In the genomic region with DNA sequence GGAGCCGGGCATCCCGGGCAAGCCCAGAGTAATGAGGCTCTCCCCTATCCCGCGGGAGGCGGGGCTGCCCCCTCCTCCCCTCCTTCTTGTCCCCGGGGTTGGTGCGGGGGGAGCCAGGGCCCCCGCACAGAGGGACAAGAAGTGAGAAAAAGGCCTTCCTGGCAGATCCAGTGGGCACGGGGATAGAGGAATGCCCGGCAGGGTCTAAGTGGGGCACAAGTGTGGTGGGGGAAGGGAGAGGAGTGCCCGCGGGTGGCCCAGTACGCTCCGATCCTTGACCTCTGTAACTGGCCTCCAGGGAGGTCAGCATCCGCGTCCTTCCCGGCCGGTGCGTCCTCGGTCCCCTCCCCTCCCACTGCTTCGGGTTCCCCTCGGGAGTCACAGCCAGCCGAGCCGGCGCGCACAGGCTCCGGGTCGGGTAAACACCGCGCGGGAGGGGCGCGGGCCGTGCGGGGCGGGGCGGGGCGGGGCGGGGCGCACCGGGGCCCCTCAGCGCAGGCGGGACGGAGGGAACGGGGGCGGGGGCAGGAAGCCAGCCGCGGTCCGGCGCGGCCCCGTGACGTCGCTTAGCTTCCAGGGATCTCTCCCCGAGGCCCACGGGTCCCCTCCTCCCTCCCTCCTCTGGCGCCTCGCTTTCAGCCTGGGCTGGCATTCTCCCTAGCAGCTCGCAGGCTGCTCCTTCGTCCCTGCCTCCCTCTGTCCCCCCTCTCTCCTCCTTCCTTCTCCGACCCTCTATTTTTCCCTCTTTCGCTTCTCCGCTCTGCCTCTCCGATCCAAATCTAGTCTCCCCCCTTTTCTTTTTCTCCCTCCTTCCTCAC, we compare ENCODE assay signal across 8 mouse cellular contexts. TPM values are rescaled to one million over a fixed set of nuclear protein-coding genes. Genes with fewer than 3 reads are reported as not detected.
DNase-seq lines count a peak whose midpoint lies in the region; ATAC-seq and TF ChIP-seq lines count a peak whose summit lies in the region.

A gene (plus strand): TSS at position 562 of the 818 bp plus-strand sequence.

- 6% methylated on average over 27 of the region's 64 CpGs for WGBS in forebrain, postnatal 0 days
- WGBS in large intestine, adult 2 months = 2% methylated on average over 63 of the region's 64 CpGs
- WGBS in liver, embryonic 15.5 days (ENCODE audit: insufficient replicate concordance) = under 1% methylated on average over 61 of the region's 64 CpGs
- WGBS in neural tube, embryonic 11.5 days = 1% methylated on average over 27 of the region's 64 CpGs

- peak within 1 kb of the TSS; percentile 91 for H3K4me3 ChIP-seq in ES-Bruce4 (ENCODE audit: low read depth, low read length)
- peak within 1 kb of the TSS; percentile 82 for H3K4me3 ChIP-seq in forebrain, postnatal 0 days (ENCODE audit: low read depth, low read length)
- peak within 1 kb of the TSS; percentile 58 for H3K4me3 ChIP-seq in liver, embryonic 15.5 days (replicated peaks)
- H3K4me3 ChIP-seq in neural tube, embryonic 11.5 days (ENCODE audit: low read depth, low read length) = peak within 1 kb of the TSS; percentile 92

- peak; percentile 41; the same call in 1 of the 2 replicates for TF ChIP-seq EP300 in ES-Bruce4 (IDR thresholded peaks at IDR 0.05; ENCODE audit: insufficient read depth, low read depth, low read length)

- H3K9me3 ChIP-seq in ES-Bruce4 (replicated peaks; ENCODE audit: control insufficient read depth, insufficient read depth, low read length, poor library complexity, severe bottlenecking) = no peaks in the 10 kb centered on the region
- no peaks in the 10 kb centered on the region for H3K9me3 ChIP-seq in forebrain, postnatal 0 days (ENCODE audit: low read length)
- H3K9me3 ChIP-seq in liver, embryonic 15.5 days (replicated peaks) = no peaks in the 10 kb centered on the region
- H3K9me3 ChIP-seq in neural tube, embryonic 11.5 days (ENCODE audit: control insufficient read depth, low read length) = no peaks in the 10 kb centered on the region

- ATAC-seq in forebrain, postnatal 0 days = peak; percentile 82
- ATAC-seq in liver, embryonic 15.5 days (ENCODE audit: insufficient read depth) = peak; percentile 72
- ATAC-seq in neural tube, embryonic 11.5 days (ENCODE audit: insufficient read depth, low FRiP score, low TSS enrichment) = peak; percentile 76

- peak within 1 kb of the TSS; percentile 96 for H3K4me2 ChIP-seq in forebrain, postnatal 0 days (ENCODE audit: low read depth)
- H3K4me2 ChIP-seq in liver, embryonic 15.5 days = peak within 1 kb of the TSS; percentile 58
- H3K4me2 ChIP-seq in neural tube, embryonic 11.5 days (ENCODE audit: low read depth) = peak within 1 kb of the TSS; percentile 86

- no peaks in the 10 kb centered on the region for H3K27me3 ChIP-seq in ES-Bruce4 (ENCODE audit: control insufficient read depth, insufficient read depth, low read length, poor library complexity, severe bottlenecking)
- H3K27me3 ChIP-seq in forebrain, postnatal 0 days (ENCODE audit: insufficient read depth, low read length) = no peaks in the 10 kb centered on the region
- peaks cover 97% of the 10 kb centered on the region for H3K27me3 ChIP-seq in liver, embryonic 15.5 days
- peaks cover 5% of the 10 kb centered on the region; the same call in 1 of the 2 replicates for H3K27me3 ChIP-seq in neural tube, embryonic 11.5 days (ENCODE audit: control insufficient read depth, insufficient read depth, low read length)

- H3K9ac ChIP-seq in ES-Bruce4 (ENCODE audit: low read depth, poor library complexity, severe bottlenecking) = peak within 1 kb of the TSS; percentile 89
- peak within 1 kb of the TSS; percentile 86 for H3K9ac ChIP-seq in forebrain, postnatal 0 days
- peak within 1 kb of the TSS; percentile 48 for H3K9ac ChIP-seq in liver, embryonic 15.5 days
- H3K9ac ChIP-seq in neural tube, embryonic 11.5 days (ENCODE audit: low read length) = peak within 1 kb of the TSS; percentile 93

- H3K4me1 ChIP-seq in ES-Bruce4 (ENCODE audit: control insufficient read depth, insufficient read depth, low read length) = peaks cover 14% of the 10 kb centered on the region
- peaks cover 5% of the 10 kb centered on the region for H3K4me1 ChIP-seq in forebrain, postnatal 0 days (ENCODE audit: insufficient read depth)
- peaks cover 6% of the 10 kb centered on the region for H3K4me1 ChIP-seq in liver, embryonic 15.5 days (replicated peaks)
- peaks cover 17% of the 10 kb centered on the region for H3K4me1 ChIP-seq in neural tube, embryonic 11.5 days (ENCODE audit: control insufficient read depth, insufficient read depth, low read length)

- intact Hi-C loops in heart, postnatal 25 days (cut with DNase I) = no loop called here

- peak within 1 kb of the TSS; percentile 23; the same call in 1 of the 2 replicates for H3K27ac ChIP-seq in ES-Bruce4 (ENCODE audit: insufficient read depth, low read length)
- H3K27ac ChIP-seq in forebrain, postnatal 0 days (ENCODE audit: low read depth, low read length) = peak within 1 kb of the TSS; percentile 90
- H3K27ac ChIP-seq in liver, embryonic 15.5 days (replicated peaks) = peak within 1 kb of the TSS; percentile 65
- H3K27ac ChIP-seq in neural tube, embryonic 11.5 days (ENCODE audit: low read depth, low read length) = peak within 1 kb of the TSS; percentile 95

- DNase-seq in cerebellum, adult 11-12 months = peak; percentile 91
- peak; percentile 81 for DNase-seq in forebrain, postnatal 0 days
- peak; percentile 78 for DNase-seq in heart, postnatal 25 days (ENCODE audit: low spot score)
- DNase-seq in large intestine, adult 2 months (ENCODE audit: low read depth, low spot score) = no peak
- DNase-seq in neural tube, embryonic 11.5 days (ENCODE audit: low spot score) = peak; percentile 85
- peak; percentile 23 to 28 for DNase-seq in thymus, adult 18-20 months

- H3K36me3 ChIP-seq in ES-Bruce4 (ENCODE audit: control insufficient read depth, insufficient read depth, low read length, poor library complexity, severe bottlenecking) = no peaks in the 10 kb centered on the region
- no peaks in the 10 kb centered on the region for H3K36me3 ChIP-seq in forebrain, postnatal 0 days (ENCODE audit: insufficient read depth)
- no peaks in the 10 kb centered on the region for H3K36me3 ChIP-seq in liver, embryonic 15.5 days (replicated peaks)
- no peaks in the 10 kb centered on the region for H3K36me3 ChIP-seq in neural tube, embryonic 11.5 days (ENCODE audit: control insufficient read depth, insufficient read depth, low read length)

- TF ChIP-seq POLR2A in ES-Bruce4 (IDR thresholded peaks at IDR 0.05; ENCODE audit: insufficient read depth, low read length) = no peak

- no peak for TF ChIP-seq CTCF in ES-Bruce4 (IDR thresholded peaks at IDR 0.05; ENCODE audit: low read depth, low read length)
- TF ChIP-seq CTCF in forebrain, postnatal 0 days (IDR thresholded peaks at IDR 0.05; ENCODE audit: low read depth) = no peak

RNA-seq across cellular contexts. Expression of the gene that starts here (rescaled TPM):
- polyA plus RNA-seq in ES-Bruce4 (2011; ENCODE audit: insufficient read depth, insufficient read length, low read depth, missing spikeins) = 12.1 and 14.1 TPM in 2 replicates
- total RNA-seq in forebrain, postnatal 0 days (2014; rRNA removed) = 45.9 and 48.3 TPM in 2 replicates
- polyA plus RNA-seq in forebrain, postnatal 0 days (2015; fragmentation: Nextera tagmentation; extraction: Ambion mirVana) = 17.1 and 21.4 TPM in 2 replicates
- total RNA-seq in heart, postnatal 25 days (2021) = 10 to 100 TPM in 1 of 2 experiments, 1 to 10 TPM in 1; 9.6 to 11.2 TPM
- 16.4 and 19.0 TPM in 2 replicates for polyA plus RNA-seq in large intestine, adult 2 months (2012; rRNA removed)
- polyA plus RNA-seq in liver, embryonic 15.5 days (2015; fragmentation: Nextera tagmentation; extraction: Ambion mirVana) = 1.3 and 1.4 TPM in 2 replicates
- polyA plus RNA-seq in neural tube, embryonic 11.5 days (2014; fragmentation: Nextera tagmentation; extraction: Ambion mirVana) = 6.0 TPM in 2 replicates

Comparison
In these comparisons a context has a peak if more than half of its experiments do, and no peak if none do; other contexts are left out.
1. H3K27ac ChIP-seq: peak in every context shown above with its lines; median percentile 95 in neural tube, embryonic 11.5 days; 90 in forebrain, postnatal 0 days; 65 in liver, embryonic 15.5 days; 23 in ES-Bruce4.